Mouse (Mus musculus) T-cell, adult 2 months (primary cell): Measurements from ENCODE around the gene Kiss1r.

ENCODE experiments used
- DNase-seq: peaks from one replicate; pipeline ENCODE4 v3.0.0; 2022; ENCODE audit warnings: low spot score

Kiss1r gene

GRCm38 (mm10) chr10:79971183-79971497 lies 54.4 kb downstream of the Kiss1r start:
- DNase-seq = no peak
